Mouse (Mus musculus): ENCODE data around the gene Adamts2.
A peak's percentile ranks its signal among the peaks of the same experiment; 100 is the strongest.

Gene Adamts2

GRCm38 (mm10) chr11:50601641-50602355 lies at the start of gene Adamts2:
Gene Adamts2, plus strand, starts transcription at chr11:50602084.
- no peak for DNase-seq

DNA sequence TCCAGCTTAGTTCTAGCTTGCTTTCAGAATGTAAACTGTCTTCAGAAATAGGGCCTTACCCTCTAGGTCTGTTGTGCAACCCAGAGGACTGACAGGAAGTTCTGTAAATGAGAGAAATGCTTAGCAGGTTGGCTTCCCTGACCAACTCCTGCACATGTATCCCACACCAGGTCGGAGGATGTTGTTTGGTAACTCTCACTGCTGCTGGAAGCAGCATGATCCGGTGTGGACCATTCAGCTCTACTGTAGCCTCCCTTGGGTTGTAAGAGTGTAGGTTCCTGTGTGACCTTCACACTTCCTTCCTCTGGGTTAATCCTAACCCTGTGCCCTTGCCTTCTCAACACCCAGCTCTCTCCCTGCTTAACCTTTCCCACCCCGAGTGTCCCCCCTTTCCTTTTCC lies 44.8 kb upstream of the Adamts2 start:
- DNase-seq: no peak

DNA sequence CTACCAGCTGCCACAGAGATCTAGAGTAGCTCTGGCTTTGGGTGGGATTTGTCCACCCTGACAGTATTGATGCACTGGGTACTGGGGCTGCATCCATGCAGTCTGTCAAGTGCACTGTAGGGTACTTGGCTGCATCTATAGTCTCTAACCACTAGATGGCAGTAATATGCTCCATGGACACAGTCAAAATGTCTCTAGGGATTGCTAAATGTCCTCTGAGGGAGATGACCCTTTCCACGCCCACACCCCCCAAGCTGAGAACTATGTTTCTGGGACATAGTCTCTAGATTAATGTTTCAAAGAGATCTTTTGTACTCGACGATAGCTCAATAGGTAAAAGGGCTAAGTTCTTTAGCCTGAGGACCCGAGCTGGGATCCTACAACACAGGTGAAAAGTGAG lies 42.8 kb upstream of the Adamts2 start:
- DNase-seq: peak; percentile 53

GRCm38 (mm10) chr11:50565466-50566211 lies 36.2 kb upstream of the Adamts2 start:
- DNase-seq: no peak

- DNase-seq: no peak
These were observed 30.4 kb upstream of the Adamts2 start for GRCm38 (mm10) chr11:50571448-50571847.

GRCm38 (mm10) chr11:50576521-50576920 lies 25.4 kb upstream of the Adamts2 start:
- no peak for DNase-seq

GRCm38 (mm10) chr11:50587026-50587425 lies 14.9 kb upstream of the Adamts2 start:
- no peak for DNase-seq

GRCm38 (mm10) chr11:50587787-50588186 lies 14.1 kb upstream of the Adamts2 start:
- DNase-seq: peak; percentile 34

GRCm38 (mm10) chr11:50589060-50589459 lies 12.8 kb upstream of the Adamts2 start:
- DNase-seq: peak; percentile 42

DNA sequence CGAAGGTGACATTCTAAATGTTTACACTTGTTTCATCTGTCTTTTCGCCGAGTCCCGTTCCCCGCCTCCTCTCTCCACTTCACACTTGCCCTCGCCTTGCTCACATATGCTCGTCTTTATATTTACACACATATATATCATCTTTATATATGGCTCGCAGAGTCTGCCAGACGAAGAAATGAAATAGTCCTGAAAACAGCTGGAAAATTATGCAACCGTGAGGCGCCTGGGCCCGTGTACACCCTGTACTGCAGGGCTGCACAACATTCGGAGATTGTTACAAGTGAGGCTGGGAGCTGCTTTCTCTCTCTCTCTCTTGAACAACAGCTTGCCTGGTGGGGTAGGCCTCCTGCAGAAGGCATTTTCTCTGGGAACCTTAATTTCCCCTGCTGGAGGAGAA lies 10.8 kb upstream of the Adamts2 start:
- no peak for DNase-seq

- no peak for DNase-seq
These were observed 8.9 kb upstream of the Adamts2 start for GRCm38 (mm10) chr11:50592892-50593553.

DNA sequence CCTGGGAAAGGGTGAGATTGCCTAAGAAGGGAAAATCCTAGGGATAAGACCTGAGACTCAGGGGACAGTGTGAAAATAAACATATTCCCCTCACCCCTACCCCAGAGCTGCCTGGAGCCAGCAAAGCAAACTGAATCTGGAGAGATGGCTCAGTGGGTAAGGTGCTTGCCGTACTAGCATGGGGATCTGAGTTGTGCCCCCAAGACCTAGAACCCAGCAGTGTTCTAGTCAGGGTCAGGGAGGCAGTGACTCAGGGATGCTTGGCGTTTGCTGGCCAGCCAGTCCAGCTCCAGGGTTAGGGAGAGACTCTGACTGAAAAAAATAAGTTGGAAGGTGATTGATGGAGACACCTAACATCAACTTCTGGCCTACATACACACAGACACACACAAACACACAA lies 5.3 kb upstream of the Adamts2 start:
- DNase-seq: no peak

GRCm38 (mm10) chr11:50599156-50599555 lies 2.7 kb upstream of the Adamts2 start:
- no peak for DNase-seq

- DNase-seq: no peak
These were observed 635 bp downstream of the Adamts2 start for GRCm38 (mm10) chr11:50602356-50603081.

GRCm38 (mm10) chr11:50603082-50603910 lies 1.4 kb downstream of the Adamts2 start:
- no peak for DNase-seq

DNA sequence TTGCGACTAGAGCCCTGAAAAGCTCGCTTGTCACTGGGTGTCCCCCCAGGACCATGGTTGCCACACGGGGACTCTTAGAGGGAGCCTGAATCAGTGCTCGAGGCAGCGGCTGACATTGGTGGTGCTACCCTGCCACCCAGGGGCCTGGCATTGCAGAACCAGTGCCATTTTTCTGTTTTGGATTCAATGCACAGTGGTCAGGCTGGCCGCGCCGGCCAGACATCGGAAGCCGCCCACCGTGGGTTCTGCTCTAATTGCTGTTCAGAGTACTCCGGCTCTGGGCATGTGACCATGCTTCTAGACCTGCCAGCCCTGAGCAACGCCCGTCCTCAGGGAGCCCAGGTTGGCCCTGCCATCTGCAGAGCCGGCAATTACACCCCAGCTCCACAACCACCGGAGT lies 2.5 kb downstream of the Adamts2 start:
- no peak for DNase-seq

DNA sequence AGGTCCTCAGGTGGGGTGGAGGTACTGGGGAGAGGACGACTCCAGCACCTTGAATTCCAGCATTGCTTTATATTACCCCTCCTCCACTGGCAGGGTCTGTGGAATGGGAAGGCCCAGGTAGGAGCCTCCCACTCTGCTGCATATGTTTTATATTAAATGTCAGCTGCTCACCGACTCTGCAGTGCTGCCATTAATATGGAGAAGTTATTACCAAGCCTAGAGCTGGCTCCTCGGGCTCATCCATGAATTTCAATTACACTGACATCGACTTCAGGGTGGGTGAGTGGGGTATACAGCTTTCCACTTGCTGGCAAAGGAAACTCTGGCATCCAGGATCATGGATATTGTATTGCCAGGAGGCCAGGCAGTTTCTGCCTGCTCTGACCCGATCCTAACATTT lies 9.3 kb downstream of the Adamts2 start:
- DNase-seq: no peak

DNA sequence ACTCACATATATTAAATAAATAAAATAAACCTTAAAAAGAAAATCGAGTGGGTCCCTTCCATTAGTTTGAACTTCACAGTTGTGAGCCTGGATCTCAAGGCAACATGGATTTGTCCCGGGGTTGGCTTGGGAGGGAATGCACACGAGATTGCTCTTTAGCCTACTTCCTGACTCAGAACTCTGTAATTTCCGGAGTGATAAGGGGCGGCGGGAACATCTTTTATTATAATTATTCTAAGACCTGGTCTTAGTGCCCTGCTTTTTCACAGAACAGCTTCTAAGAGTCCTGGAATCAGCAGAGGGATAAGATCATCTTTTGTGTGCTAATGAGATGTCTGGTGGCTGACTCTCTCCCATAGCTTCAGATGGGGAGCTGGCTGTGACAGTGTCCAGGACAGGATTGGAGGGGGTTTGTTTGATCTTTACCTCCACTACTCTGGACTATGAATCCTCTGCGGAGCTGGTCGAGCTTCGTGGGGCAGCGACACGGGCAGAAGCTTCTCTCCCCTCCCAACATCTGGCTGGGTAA lies 15.2 kb downstream of the Adamts2 start:
- no peak for DNase-seq

DNA sequence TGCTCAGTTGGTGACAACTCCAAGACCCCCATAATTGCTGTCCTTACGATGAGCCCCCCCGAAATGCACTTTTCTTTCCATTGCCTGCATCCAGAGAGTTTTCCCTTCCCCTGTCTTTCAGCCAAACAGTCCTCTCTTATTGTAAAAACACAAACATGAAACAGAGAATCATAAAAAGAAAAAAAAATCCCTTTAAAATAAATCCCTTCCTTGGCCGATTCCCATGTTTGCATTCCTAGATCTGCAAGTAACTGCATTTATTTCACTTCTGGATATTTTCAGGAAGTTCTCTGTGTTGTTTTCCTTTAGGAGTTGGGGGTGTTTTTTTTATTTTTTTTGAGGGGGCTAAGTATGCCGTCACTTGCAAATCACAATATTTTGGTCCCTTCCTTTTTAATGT lies 19.0 kb downstream of the Adamts2 start:
- DNase-seq: no peak

DNA sequence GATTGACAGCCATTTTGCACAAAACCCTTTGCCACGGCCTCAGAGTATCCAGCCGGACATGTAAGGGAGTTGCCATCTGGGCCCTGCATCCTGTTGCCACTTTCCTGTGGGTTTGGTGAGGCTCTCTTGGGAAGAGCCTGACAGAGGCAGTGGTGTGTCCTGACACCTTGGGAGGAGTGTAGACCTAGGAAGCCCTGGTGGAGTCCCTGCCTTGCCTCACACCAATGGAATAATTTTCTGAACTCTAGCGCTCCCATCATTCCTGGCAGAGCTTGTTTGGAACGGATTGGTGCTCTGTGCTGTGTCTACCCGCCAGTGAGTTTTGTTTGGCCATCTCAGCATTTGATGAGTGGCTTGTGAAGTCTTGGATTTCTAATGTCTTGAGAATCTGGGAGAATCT lies 19.5 kb downstream of the Adamts2 start:
- no peak for DNase-seq

GRCm38 (mm10) chr11:50622238-50622726 lies 20.4 kb downstream of the Adamts2 start:
- DNase-seq: no peak

GRCm38 (mm10) chr11:50623806-50624205 lies 21.9 kb downstream of the Adamts2 start:
- DNase-seq: no peak

All from cerebellum, adult 9-10 months (tissue).